Mouse (Mus musculus) stomach, postnatal 0 days (tissue): ENCODE measurements around the gene Myo10.
A peak's percentile ranks its signal among the peaks of the same experiment; 100 is the strongest.

Experiments used
- CTCF ChIP-seq: IDR thresholded peaks from 2 replicates; pipeline ENCODE4 v1.5.1; 2016; ENCODE audit warnings: antibody characterized with exemption, low read depth, mild to moderate bottlenecking, moderate library complexity
- EP300 ChIP-seq: optimal IDR thresholded peaks from 2 replicates; pipeline ENCODE3; 2016; ENCODE audit warnings: antibody characterized with exemption

DNA sequence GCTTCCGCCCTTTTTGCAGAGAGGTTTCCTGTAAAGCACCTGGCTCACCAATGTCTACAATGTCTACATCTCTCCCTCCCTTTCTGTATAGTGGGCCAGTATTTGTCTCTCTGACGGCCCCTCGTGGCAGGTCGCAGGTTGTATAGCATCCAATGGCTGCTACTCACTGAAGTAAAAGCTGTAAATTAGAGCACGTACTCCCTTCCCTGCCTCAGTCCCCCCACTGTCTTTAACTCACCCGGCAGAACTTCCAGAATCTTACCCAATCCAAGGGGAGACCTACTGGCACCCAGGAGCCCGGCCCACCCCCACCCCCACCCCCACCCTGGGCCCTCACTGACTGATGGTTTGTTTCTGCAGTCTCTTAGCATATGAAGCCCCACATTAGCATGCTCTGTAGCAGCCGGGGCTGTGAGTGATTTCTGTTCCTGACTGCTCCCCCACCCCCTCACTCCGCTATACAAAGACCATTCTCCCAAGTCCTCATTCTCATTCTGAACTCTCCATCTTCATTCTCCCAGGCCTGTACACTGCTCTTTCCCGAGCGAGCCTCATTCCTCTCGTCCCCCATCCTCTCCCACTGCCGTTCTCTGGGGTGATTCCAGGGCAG lies 132.1 kb downstream of the Myo10 start:
- TF ChIP-seq CTCF, result 0 out of 2 replicates have a peak, but pooled peaks have one; percentile 5
- no peak for TF ChIP-seq EP300
